Mouse (Mus musculus): ENCODE results near the gene Zcchc17.

- no peak for TF ChIP-seq CTCF (IDR thresholded peaks at IDR 0.05; ENCODE audit: insufficient read depth, low read length)
- no peak for TF ChIP-seq POLR2A (IDR thresholded peaks at IDR 0.05; ENCODE audit: borderline replicate concordance, extremely low read depth, low read depth, low read length)
Observed at GRCm38 (mm10) chr4:130306796-130307630, 52.7 kb downstream of the Zcchc17 start.
